Mouse (Mus musculus) spleen, postnatal 0 days (tissue): Measurements from ENCODE around the gene Bcat2. TPM values are rescaled to one million over a fixed set of nuclear protein-coding genes. Genes with fewer than 3 reads are reported as not detected.

Experiments used
- polyA plus RNA-seq: library from polyadenylated mRNA; unstranded; fragments of >200 nt; fragmentation: Nextera tagmentation; extraction: Ambion mirVana; gene quantifications from 2 replicates; pipeline ENCODE4 v1.2.1, GENCODE M21; 2015

The Bcat2 gene
- 47.3 and 52.6 TPM in 2 replicates for polyA plus RNA-seq

GRCm38 (mm10) chr7:45570103-45570741 is at the start of gene Bcat2:
Bcat2 (plus strand) TSS chr7:45570153.

GRCm38 (mm10) chr7:45525809-45526473 is 44.0 kb upstream of the Bcat2 start, which contains the start of the genes Ppp1r15a and Plekha4:
Ppp1r15a (minus strand) TSS chr7:45526268.
Plekha4 (plus strand) TSS chr7:45526330.

GRCm38 (mm10) chr7:45554744-45555143 is 15.2 kb upstream of the Bcat2 start, which contains the start of gene Hsd17b14:
Hsd17b14 (plus strand) TSS chr7:45554893.

GRCm38 (mm10) chr7:45617042-45617695 is 47.2 kb downstream of the Bcat2 start, which contains the start of gene Fut1:
Fut1 (plus strand) TSS chr7:45617289.

GRCm38 (mm10) chr7:45621443-45621842 is 51.5 kb downstream of the Bcat2 start, which contains the start of gene Izumo1:
Izumo1 (plus strand) TSS chr7:45621811.

GRCm38 (mm10) chr7:45627261-45627660 is 57.3 kb downstream of the Bcat2 start, which contains the start of gene Rasip1:
Rasip1 (plus strand) TSS chr7:45627488.

Other genes starting within 250 kb of the Bcat2 start
- 2.9 and 4.7 TPM in 2 replicates for gene Trpm4, start 236.4 kb upstream of the Bcat2 start, polyA plus RNA-seq
- 0.06 and 0.12 TPM in 2 replicates for gene Hrc, start 234.9 kb upstream of the Bcat2 start, polyA plus RNA-seq
- 0.35 and 0.65 TPM in 2 replicates for gene Ppfia3, start 203.1 kb upstream of the Bcat2 start, polyA plus RNA-seq
- 0.41 TPM in 1 of 2 replicates, not detected in the other for gene Lin7b, start 199.6 kb upstream of the Bcat2 start, polyA plus RNA-seq
- gene Snrnp70, start 174.4 kb upstream of the Bcat2 start, polyA plus RNA-seq, result 126 and 132 TPM in 2 replicates
- 0.05 and 0.06 TPM in 2 replicates for gene Kcna7, start 164.5 kb upstream of the Bcat2 start, polyA plus RNA-seq
- gene Ntf5, start 156.5 kb upstream of the Bcat2 start, polyA plus RNA-seq, result 1.1 and 1.4 TPM in 2 replicates
- gene Lhb, start 149.3 kb upstream of the Bcat2 start, polyA plus RNA-seq, result not detected in 2 replicates
- 5.7 and 6.9 TPM in 2 replicates for gene Gys1, start 135.3 kb upstream of the Bcat2 start, polyA plus RNA-seq
- gene Ruvbl2, start 132.1 kb upstream of the Bcat2 start, polyA plus RNA-seq, result 97.6 and 107 TPM in 2 replicates
- gene Ftl1, start 110.3 kb upstream of the Bcat2 start, polyA plus RNA-seq, result 4,601 and 4,690 TPM in 2 replicates
- 119 TPM in 2 replicates for gene Bax, start 103.3 kb upstream of the Bcat2 start, polyA plus RNA-seq
- gene Tulp2, start 88.3 kb upstream of the Bcat2 start, polyA plus RNA-seq, result 0.73 and 0.78 TPM in 2 replicates
- not detected in 2 replicates for gene Gm45808, start 83.3 kb upstream of the Bcat2 start, polyA plus RNA-seq
- 2.0 and 2.8 TPM in 2 replicates for gene Dhdh, start 81.3 kb upstream of the Bcat2 start, polyA plus RNA-seq
- gene Nucb1, start 59.7 kb upstream of the Bcat2 start, polyA plus RNA-seq, result 129 and 141 TPM in 2 replicates
- 173 and 199 TPM in 2 replicates for gene Ppp1r15a, start 43.9 kb upstream of the Bcat2 start, polyA plus RNA-seq
- gene Plekha4, start 43.8 kb upstream of the Bcat2 start, polyA plus RNA-seq, result 1.6 and 2.5 TPM in 2 replicates
- 1.5 and 1.7 TPM in 2 replicates for gene Hsd17b14, start 15.3 kb upstream of the Bcat2 start, polyA plus RNA-seq
- gene Fgf21, start 45.3 kb downstream of the Bcat2 start, polyA plus RNA-seq, result 0.13 TPM in 1 of 2 replicates, not detected in the other
- not detected in 2 replicates for gene Fut1, start 47.1 kb downstream of the Bcat2 start, polyA plus RNA-seq
- gene Izumo1, start 51.7 kb downstream of the Bcat2 start, polyA plus RNA-seq, result 0.06 TPM in 1 of 2 replicates, not detected in the other
- 7.4 and 9.0 TPM in 2 replicates for gene Rasip1, start 57.3 kb downstream of the Bcat2 start, polyA plus RNA-seq
- 2.5 and 3.1 TPM in 2 replicates for gene Mamstr, start 69.8 kb downstream of the Bcat2 start, polyA plus RNA-seq
- 0.10 and 0.32 TPM in 2 replicates for gene Fut2, start 96.2 kb downstream of the Bcat2 start, polyA plus RNA-seq
- gene Ntn5, start 113.9 kb downstream of the Bcat2 start, polyA plus RNA-seq, result not detected in 2 replicates
- gene Sec1, start 124.2 kb downstream of the Bcat2 start, polyA plus RNA-seq, result 0.10 TPM in 1 of 2 replicates, not detected in the other
- 0.72 and 1.8 TPM in 2 replicates for gene Car11, start 129.7 kb downstream of the Bcat2 start, polyA plus RNA-seq
- 2.1 and 2.9 TPM in 2 replicates for gene Dbp, start 134.9 kb downstream of the Bcat2 start, polyA plus RNA-seq
- gene Rpl18, start 145.3 kb downstream of the Bcat2 start, polyA plus RNA-seq, result 888 and 898 TPM in 2 replicates
- gene Sphk2, start 147.8 kb downstream of the Bcat2 start, polyA plus RNA-seq, result 9.7 and 11.7 TPM in 2 replicates
- 0.29 and 0.65 TPM in 2 replicates for gene Fam83e, start 151.1 kb downstream of the Bcat2 start, polyA plus RNA-seq
- not detected in 2 replicates for gene Spaca4, start 155.7 kb downstream of the Bcat2 start, polyA plus RNA-seq
- 0.24 TPM in 1 of 2 replicates, not detected in the other for gene Lmtk3, start 213.6 kb downstream of the Bcat2 start, polyA plus RNA-seq
- gene Sult2b1, start 214.5 kb downstream of the Bcat2 start, polyA plus RNA-seq, result 0.42 and 0.79 TPM in 2 replicates
- 36.4 and 37.5 TPM in 2 replicates for gene Cyth2, start 244.4 kb downstream of the Bcat2 start, polyA plus RNA-seq